ENCODE assay signal across 7 mouse cellular contexts in genomic region chr9:48711296-48711781, GRCm38 (mm10).
A peak's percentile ranks its signal among the peaks of the same experiment; 100 is the strongest.
DNase-seq lines count a peak whose midpoint lies in the region; ATAC-seq lines count a peak whose summit lies in the region.

No protein-coding gene starts in this region.

- peaks cover 35% of the 10 kb centered on the region for H3K4me1 ChIP-seq in kidney, embryonic 15.5 days
- H3K4me1 ChIP-seq in embryonic facial prominence, embryonic 10.5 days = peaks cover 31% of the 10 kb centered on the region
- H3K4me1 ChIP-seq in midbrain, embryonic 15.5 days = peaks cover 21% of the 10 kb centered on the region; the same call in 1 of the 2 replicates

- 26% methylated on average over 9 of the region's 9 CpGs for whole genome bisulfite sequencing in kidney, embryonic 15.5 days
- WGBS in embryonic facial prominence, embryonic 10.5 days = 45% methylated on average over 9 of the region's 9 CpGs
- 28% methylated on average over 9 of the region's 9 CpGs for WGBS in midbrain, embryonic 15.5 days

- H3K4me2 ChIP-seq in kidney, embryonic 15.5 days = no peak overlapping the region
- H3K4me2 ChIP-seq in midbrain, embryonic 15.5 days = no peak overlapping the region

- H3K27me3 ChIP-seq in kidney, embryonic 15.5 days = peaks cover 13% of the 10 kb centered on the region
- H3K27me3 ChIP-seq in embryonic facial prominence, embryonic 10.5 days (replicated peaks; ENCODE audit: low read depth, poor library complexity, severe bottlenecking) = 0 out of 2 replicates have a peak, but pooled peaks cover under 1% of the 10 kb centered on the region
- H3K27me3 ChIP-seq in midbrain, embryonic 15.5 days (replicated peaks) = no peaks in the 10 kb centered on the region

- no peaks in the 10 kb centered on the region for H3K36me3 ChIP-seq in kidney, embryonic 15.5 days
- H3K36me3 ChIP-seq in embryonic facial prominence, embryonic 10.5 days (replicated peaks) = peaks cover 19% of the 10 kb centered on the region
- no peaks in the 10 kb centered on the region for H3K36me3 ChIP-seq in midbrain, embryonic 15.5 days (replicated peaks)

- no peak overlapping the region for H3K4me3 ChIP-seq in kidney, embryonic 15.5 days (replicated peaks)
- no peak overlapping the region for H3K4me3 ChIP-seq in embryonic facial prominence, embryonic 10.5 days
- H3K4me3 ChIP-seq in midbrain, embryonic 15.5 days = no peak overlapping the region

- DNase-seq in kidney, adult 18-20 months = no peak
- DNase-seq in embryonic facial prominence, embryonic 10.5 days (ENCODE audit: low spot score) = peak; percentile 22
- DNase-seq in gastrocnemius, adult 8-10 months (ENCODE audit: low spot score in 2 of 2) = peak; percentile 69 to 78
- no peak for DNase-seq in adrenal gland, postnatal 10 days
- DNase-seq in left cerebral cortex, adult 8-10 months (ENCODE audit: low spot score in 2 of 2) = no peak

- ATAC-seq in kidney, embryonic 15.5 days (replicated peaks; ENCODE audit: low FRiP score) = no peak
- no peak for ATAC-seq in midbrain, embryonic 15.5 days (replicated peaks)

- H3K9ac ChIP-seq in kidney, embryonic 15.5 days = 0 out of 2 replicates have a peak overlapping the region, but pooled peaks have one; percentile 10
- H3K9ac ChIP-seq in midbrain, embryonic 15.5 days = no peak overlapping the region

- peak overlapping the region; percentile 70 for H3K27ac ChIP-seq in kidney, embryonic 15.5 days
- peak overlapping the region; percentile 49; the same call in 1 of the 2 replicates for H3K27ac ChIP-seq in embryonic facial prominence, embryonic 10.5 days (replicated peaks)
- 0 out of 2 replicates have a peak overlapping the region, but pooled peaks have one; percentile 22 for H3K27ac ChIP-seq in midbrain, embryonic 15.5 days

- no peaks in the 10 kb centered on the region for H3K9me3 ChIP-seq in kidney, embryonic 15.5 days (replicated peaks)
- no peaks in the 10 kb centered on the region for H3K9me3 ChIP-seq in embryonic facial prominence, embryonic 10.5 days
- H3K9me3 ChIP-seq in midbrain, embryonic 15.5 days = no peaks in the 10 kb centered on the region

Comparison
In these comparisons a context has a peak if more than half of its experiments do, and no peak if none do; other contexts are left out.
1. DNase-seq: peak in embryonic facial prominence, embryonic 10.5 days (single experiment) and gastrocnemius, adult 8-10 months (2 of 2); none in kidney, adult 18-20 months (single experiment), adrenal gland, postnatal 10 days (single experiment) and left cerebral cortex, adult 8-10 months (0 of 2).
2. Peak in every context shown above with its lines, with median percentiles within 50 percentile points of each other: H3K27ac ChIP-seq.